Mouse (Mus musculus): ENCODE results near the gene Adck1. TPM values are rescaled to one million over a fixed set of nuclear protein-coding genes. Genes with fewer than 3 reads are reported as not detected.

Adck1 gene
- total RNA-seq, 2 experiments from 2014 or later, result 32.7 to 35.0 TPM

DNA sequence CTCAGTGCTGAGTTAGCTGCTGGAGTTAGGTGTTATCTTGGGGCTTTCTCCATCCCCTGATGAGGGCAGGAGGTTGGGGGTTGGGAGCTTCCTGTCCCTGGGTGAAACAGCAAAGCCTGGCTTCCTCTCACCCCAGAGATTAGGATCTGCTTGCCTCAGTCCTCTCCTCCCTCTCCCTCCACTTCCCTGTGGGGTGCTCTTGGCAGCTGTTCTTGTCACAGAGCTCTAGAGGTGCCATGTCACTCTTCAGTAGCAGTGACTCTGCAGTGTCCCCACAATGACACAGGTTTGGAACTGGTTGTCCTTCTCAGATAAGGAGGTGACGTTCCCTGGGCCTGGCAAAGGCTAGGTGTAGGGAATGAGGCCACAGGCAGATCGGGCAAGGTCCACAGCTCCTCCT lies 68.4 kb downstream of the Adck1 start:
- DNase-seq (ENCODE audit: extremely low spot score in 1 of 2, low spot score in 2 of 2), result no peak
- no peak for TF ChIP-seq CTCF (IDR thresholded peaks at IDR 0.05)
- Histone ChIP-seq H3K27ac (no peak overlapping the region), H3K4me3 (no peak overlapping the region)
- intact Hi-C loops (cut with DNase I), result no loop called here

DNA sequence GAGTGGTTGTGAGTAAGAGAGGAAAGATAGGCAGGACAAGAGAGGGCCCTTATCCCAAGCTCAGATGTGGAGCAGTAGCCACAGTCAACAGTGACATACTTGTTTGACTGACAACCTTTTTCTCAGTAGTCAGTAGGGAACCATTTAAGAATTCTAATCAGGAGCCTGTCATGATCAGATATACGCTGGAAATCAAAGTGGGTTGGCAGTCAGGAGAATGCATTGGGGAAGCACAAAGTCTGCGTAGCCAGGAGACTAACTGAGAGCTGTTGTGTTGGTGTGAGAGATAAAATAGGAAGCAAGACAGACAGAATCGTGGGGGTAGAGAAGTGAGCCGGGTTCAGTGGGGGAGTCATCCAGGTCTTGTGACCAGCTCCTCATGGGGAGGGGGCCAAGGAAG lies 71.9 kb downstream of the Adck1 start:
- intact Hi-C loops (cut with DNase I), result loop anchor here (5.0 to 10.0 kb wide), 2 partner anchors 275 to 303 kb away; no protein-coding TSS in a partner anchor
- no peak for DNase-seq (ENCODE audit: extremely low spot score in 1 of 2, low spot score in 2 of 2)
- peak overlapping the region; percentile 42; the same call in 1 of the 2 replicates for H3K27ac ChIP-seq
- H3K4me3 ChIP-seq, result no peak overlapping the region
- no peak for TF ChIP-seq CTCF (IDR thresholded peaks at IDR 0.05)

DNA sequence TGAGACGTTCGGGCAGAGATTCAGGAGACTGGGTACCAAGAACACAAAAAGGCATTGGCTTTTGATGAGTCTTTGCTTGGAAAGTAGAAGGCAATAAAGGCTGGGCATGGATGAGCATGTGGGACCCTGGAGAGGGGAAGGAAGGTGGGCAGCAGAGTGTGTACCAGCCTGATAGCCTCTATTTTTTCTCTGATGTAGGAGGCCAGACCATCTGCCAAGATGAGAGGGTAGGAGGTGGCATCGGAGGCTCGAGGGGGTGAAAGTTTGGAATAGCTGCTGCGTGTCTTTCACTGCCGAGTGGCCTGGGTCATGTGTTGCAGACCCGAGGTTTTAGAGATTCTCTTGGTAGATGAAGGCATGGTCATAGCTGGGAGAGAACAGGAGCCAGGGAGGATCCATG lies 72.8 kb downstream of the Adck1 start:
- peak in 1 of 2 experiments; percentile 29 for DNase-seq (ENCODE audit: extremely low spot score in 1 of 2, low spot score in 2 of 2)
- Histone ChIP-seq H3K27ac (peak overlapping the region; percentile 36; the same call in 1 of the 2 replicates), H3K4me3 (no peak overlapping the region)
- no peak for TF ChIP-seq CTCF (IDR thresholded peaks at IDR 0.05)
- intact Hi-C loops (cut with DNase I), result loop anchor here (5.0 to 10.0 kb wide), 2 partner anchors 274 to 302 kb away; no protein-coding TSS in a partner anchor

DNA sequence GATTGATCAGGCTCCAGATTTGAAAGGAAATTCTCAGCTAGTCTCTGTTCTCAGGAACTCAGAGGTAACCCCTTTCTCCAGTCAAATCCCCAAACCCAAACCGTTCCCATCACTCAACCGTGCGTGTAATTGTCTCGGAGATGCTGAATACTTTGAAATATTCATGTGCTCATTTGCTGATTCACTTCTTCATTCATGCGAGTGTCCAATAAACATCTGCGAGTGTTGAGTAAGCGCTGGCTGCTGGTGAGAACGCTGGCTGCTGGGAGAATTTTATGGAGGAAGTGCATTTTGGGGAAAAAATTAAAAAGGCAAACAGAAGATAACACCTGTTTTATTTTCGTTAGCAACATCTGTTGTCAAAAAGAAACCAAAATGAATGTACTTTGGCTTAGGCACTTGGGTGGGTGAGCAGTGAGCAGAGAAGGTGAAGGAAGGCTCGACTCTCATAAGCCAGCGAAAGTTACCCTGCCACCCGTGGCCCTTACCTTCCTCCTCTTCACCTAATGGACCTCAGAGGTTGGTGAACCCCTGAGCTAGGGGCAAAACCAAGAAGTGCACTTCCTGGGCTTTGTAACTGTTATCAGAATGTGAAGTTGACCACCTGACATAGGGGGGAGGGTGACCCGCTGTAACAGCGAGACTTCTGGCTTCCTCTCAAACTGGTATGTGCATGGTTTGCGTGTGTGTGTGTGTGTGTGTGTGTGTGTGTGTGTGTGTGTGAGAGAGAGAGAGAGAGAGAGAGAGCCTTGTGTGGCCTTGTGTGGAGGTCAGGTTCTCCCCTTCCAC lies 76.8 kb downstream of the Adck1 start:
- TF ChIP-seq CTCF (IDR thresholded peaks at IDR 0.05), result no peak
- intact Hi-C loops (cut with DNase I), result loop anchor here (10.0 kb wide), 1 partner anchor 298 kb away; no protein-coding TSS in a partner anchor
- H3K4me3 ChIP-seq, result no peak overlapping the region
- H3K27ac ChIP-seq, result no peak overlapping the region
- DNase-seq (ENCODE audit: extremely low spot score in 1 of 2, low spot score in 2 of 2), result no peak

DNA sequence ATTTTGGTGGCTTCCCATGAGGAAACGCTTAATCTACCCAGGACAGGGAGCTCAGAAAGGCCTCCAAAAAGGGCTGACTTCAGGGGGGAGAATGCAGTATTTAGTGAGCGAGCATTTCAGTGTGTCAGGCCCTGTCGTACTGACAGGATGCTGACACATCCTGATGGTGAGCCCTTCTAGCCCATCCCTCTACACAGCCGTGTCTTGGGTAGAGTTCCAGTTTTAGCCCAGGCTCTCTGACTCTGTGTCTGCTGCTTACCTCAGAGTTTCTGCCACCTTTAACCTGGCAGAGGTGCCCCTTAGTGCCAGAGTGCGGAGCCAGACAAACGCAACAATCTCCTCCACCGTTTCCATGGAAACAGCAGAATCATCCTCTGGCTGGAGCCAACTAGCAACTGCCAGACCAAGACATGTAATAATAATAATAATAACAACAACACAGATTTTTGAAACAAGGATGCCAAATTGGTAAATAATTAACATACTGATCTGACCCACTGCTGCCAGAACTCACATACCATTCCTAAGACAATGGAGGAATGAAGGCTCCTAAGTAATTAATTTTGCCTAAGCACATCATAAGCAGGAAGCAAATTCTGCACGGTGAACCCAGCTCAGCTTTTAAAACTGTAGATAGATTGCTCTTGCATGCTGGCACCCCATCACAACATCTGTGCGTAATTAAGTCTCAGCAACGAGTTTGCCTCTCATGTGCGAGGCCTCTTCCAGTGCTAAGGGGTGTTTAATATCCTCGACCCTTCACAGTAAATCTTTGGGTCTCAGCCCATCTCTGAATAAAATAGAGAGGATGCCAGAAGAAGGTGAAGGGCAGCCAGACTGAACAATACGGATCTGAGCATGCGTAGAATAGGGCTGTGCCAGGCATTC lies 81.8 kb downstream of the Adck1 start:
- intact Hi-C loops (cut with DNase I), result no loop called here
- Histone ChIP-seq H3K4me3 (no peak overlapping the region), H3K27ac (no peak overlapping the region)
- no peak for DNase-seq (ENCODE audit: extremely low spot score in 1 of 2, low spot score in 2 of 2)
- no peak for TF ChIP-seq CTCF (IDR thresholded peaks at IDR 0.05)

DNA sequence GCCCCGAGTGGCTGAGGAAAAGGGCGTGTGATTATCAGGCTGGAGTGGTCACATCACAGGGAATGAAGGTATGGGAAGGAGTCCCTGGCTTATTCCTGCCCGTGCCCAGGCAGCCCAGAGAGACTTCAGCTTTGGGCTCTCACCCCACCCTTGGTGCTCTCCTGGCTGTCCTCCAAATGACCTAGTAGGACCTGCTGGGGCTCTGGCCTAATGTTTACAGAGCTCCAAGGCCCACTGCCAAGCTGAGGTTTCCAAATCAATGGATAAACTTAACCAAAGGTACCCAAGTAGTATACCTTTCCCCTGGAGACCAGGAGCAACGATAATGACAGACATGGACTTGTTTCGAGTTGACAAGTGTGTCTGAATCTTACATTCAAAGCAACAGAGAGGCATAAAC lies 83.7 kb downstream of the Adck1 start:
- TF ChIP-seq CTCF (IDR thresholded peaks at IDR 0.05), result no peak
- Histone ChIP-seq H3K4me3 (no peak overlapping the region), H3K27ac (no peak overlapping the region)
- DNase-seq (ENCODE audit: extremely low spot score in 1 of 2, low spot score in 2 of 2), result no peak
- intact Hi-C loops (cut with DNase I), result no loop called here

DNA sequence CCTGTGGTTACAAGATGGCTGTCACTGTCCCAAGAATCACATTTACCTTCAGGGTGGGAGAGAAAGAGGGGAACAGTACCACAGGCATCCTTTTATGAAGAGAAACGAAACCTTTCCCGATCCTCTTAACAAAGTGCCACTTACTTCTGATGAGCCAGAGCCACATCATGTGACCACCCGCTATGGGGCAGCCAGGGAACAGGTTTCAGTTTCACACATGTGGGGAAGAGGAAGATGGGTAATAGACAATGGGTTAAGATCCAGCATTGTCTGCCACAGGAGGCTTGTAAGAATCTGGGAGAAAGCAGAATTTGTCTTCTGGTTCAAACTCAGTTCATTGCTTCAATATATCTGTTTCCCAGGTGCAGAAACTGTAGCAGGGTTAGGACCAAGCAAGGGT lies 85.1 kb downstream of the Adck1 start:
- TF ChIP-seq CTCF (IDR thresholded peaks at IDR 0.05), result no peak
- Histone ChIP-seq H3K27ac (no peak overlapping the region), H3K4me3 (no peak overlapping the region)
- intact Hi-C loops (cut with DNase I), result no loop called here
- DNase-seq (ENCODE audit: extremely low spot score in 1 of 2, low spot score in 2 of 2), result no peak

DNA sequence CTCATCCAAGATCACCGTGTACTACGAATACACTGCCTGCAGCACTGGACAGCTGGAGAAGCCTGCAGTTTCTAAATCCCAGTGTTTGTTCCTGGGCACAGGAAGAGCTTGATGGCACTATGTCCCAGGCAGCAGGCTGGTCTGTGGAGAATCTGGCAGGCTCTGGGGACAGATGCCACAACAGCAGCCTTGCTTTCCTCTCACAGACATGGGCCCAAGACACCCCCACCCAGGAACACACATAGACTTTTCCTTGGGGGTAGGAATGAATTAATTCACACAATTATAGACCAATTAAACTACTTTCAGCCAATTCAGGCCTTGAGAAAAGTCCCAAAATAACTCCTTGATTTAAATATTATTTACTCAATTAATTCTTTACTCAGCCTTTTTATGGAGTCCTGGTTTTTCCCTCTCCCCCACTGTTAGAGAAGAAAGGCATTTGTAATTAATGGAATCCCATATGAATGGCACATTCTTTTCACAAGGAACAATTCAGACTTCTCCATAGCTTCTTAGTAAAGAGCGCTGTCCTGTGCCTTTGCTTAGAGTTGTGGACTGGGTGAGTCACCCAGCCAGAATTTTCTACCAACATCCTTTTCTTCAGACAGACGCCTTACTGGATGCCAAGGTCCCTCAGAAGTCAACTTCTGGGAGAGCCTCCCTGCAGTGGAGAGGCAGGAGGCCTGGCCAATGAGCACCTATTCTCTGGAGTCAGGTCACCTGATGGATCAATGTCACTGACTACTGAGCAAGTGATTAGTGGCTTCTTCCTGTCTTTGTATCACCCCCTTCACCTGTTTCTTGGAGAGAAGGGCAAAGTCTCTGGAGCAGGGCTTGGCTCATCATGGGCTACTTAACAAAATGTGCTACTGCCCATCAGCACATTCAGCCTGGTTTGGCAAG lies 90.6 kb downstream of the Adck1 start:
- H3K27ac ChIP-seq, result no peak overlapping the region
- intact Hi-C loops (cut with DNase I), result no loop called here
- H3K4me3 ChIP-seq, result no peak overlapping the region
- TF ChIP-seq CTCF (IDR thresholded peaks at IDR 0.05), result no peak
- no peak for DNase-seq (ENCODE audit: extremely low spot score in 1 of 2, low spot score in 2 of 2)

DNA sequence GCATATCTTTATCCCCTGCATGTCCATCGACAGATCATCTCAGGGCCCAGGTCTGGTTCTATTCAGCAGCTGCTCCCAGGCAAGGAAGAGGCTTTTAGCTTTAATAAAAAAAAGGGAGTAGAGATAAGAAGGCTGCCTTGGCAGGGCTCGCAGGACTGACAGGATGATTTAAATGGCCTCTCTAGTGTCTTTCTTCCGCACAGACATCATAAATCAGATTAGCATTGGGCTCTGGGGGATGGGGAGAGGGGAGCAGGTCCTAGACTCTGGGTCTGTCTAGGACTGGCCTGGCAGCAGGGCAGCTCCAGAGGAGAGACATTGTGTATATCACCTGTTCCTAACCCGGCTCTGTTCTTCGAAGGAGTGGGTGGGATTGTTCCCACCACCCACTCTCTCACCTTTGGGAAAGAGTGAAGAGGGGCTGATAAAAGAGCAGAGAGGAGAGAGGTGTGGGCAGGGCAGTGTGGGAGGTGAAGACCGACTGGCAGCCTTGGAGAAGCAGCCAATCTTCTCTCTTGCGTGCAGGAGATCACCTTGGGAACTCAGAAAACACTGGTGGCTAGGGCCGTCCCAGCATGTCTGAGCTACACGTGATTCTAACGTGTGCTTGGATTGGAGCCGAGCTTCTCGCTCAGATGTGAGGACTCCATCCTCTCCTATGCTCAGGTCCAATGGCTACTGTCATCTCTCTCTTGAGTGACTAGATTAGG lies 94.5 kb downstream of the Adck1 start:
- TF ChIP-seq CTCF (IDR thresholded peaks at IDR 0.05), result no peak
- intact Hi-C loops (cut with DNase I), result no loop called here
- DNase-seq (ENCODE audit: extremely low spot score in 1 of 2, low spot score in 2 of 2), result peak in 1 of 2 experiments; percentile 23

DNA sequence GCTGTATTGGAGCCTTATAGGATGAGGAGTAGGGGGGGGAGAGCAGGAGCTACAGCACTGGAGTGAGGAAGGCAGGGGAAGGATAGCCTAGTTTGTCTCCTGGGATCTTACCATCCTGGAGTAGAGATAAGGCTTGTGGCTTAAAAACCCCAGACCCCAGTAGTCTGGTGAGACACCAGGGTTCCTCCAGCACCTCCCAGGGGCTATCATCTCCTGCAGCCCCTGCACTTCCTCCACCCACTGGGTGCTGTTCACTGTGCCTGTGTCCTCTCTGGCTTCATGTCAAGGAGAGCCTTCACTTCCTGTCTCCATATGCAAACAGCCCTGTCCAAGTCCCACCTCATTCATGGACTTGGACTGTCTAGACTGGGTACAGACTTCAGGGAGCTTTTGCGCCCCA lies 96.7 kb downstream of the Adck1 start:
- no peak overlapping the region for H3K4me3 ChIP-seq
- DNase-seq (ENCODE audit: extremely low spot score in 1 of 2, low spot score in 2 of 2), result no peak
- intact Hi-C loops (cut with DNase I), result no loop called here
- no peak for TF ChIP-seq CTCF (IDR thresholded peaks at IDR 0.05)
- H3K27ac ChIP-seq, result no peak overlapping the region

More for the DNA sequence above, 94.5 kb downstream of the Adck1 start:
- Histone ChIP-seq H3K4me3 (no peak overlapping the region), H3K27ac (no peak overlapping the region)

DNA sequence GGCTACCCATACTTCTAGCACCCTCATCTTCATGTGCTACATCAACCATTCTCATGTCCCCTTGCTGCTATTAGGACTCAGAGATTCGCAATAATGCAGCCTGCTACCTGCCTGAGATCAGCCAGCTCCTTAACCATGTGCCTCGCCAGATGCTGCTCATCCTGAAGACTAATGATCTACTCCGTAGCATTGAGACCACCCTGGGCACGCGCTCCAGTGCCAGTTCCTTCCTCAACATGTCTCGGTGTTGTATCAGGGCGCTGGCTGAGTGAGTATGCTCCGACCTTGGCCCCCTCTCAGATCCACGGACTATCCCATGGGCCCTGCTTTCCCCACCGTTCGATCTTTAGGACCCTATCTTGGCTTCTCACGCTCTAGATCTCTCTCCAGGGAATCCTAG lies 98.6 kb downstream of the Adck1 start:
- Histone ChIP-seq H3K27ac (no peak overlapping the region), H3K4me3 (no peak overlapping the region)
- no peak for TF ChIP-seq CTCF (IDR thresholded peaks at IDR 0.05)
- no peak for DNase-seq (ENCODE audit: extremely low spot score in 1 of 2, low spot score in 2 of 2)
- intact Hi-C loops (cut with DNase I), result no loop called here

Measured in left cerebral cortex, adult 2 months (tissue).